Mouse (Mus musculus): ENCODE results near the gene Pmis2.

DNA sequence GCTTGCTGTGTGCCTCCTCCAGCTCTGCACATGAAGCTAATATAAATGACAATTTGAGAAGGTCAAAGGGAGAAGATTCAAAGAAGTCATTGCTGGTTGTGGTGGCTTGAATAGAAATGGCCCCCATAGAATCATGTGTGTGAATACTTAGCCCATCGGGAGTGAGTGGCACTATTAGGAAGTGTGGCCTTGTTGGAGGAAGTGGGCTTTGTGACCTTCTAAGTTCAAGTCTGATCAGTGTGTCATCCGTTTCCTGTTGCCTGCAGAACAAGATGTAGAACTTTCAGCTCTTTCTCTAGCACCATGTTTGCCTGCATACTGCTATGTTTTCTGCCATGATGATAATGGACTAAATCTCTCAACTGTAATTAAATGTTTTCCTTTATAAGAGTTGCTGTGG lies 12.0 kb upstream of the Pmis2 start:
- TF ChIP-seq EP300 (optimal IDR thresholded peaks at IDR 0.05): no peak
- TF ChIP-seq CTCF (IDR thresholded peaks at IDR 0.05; ENCODE audit: low read depth): no peak
